Mouse (Mus musculus) liver, adult 2 months (tissue): ENCODE data around the gene Zfp341. TPM values are rescaled to one million over a fixed set of nuclear protein-coding genes. Genes with fewer than 3 reads are reported as not detected.

ENCODE experiments used
- DNase-seq: peaks from one replicate; pipeline ENCODE4 v3.0.0-alpha.2; 2011; ENCODE audit warnings: low read depth, low spot score; ENCODE audit errors: extremely low read depth
- H3K27ac ChIP-seq: fragments of 200-500 bp; replicated peaks from 2 replicates; pipeline ENCODE4 v1.5.1; 2012; ENCODE audit warnings: low read depth, mild to moderate bottlenecking, control low read depth, inconsistent platforms, low read length; ENCODE audit not compliant: insufficient read depth
- H3K27me3 ChIP-seq: fragments of 200-500 bp; 2 replicates; pipeline ENCODE4 v1.6.1; 2012; ENCODE audit warnings: mild to moderate bottlenecking, moderate library complexity, low read length, inconsistent platforms; ENCODE audit not compliant: control insufficient read depth, insufficient read depth
- H3K36me3 ChIP-seq: fragments of 200-500 bp; 2 replicates; pipeline ENCODE4 v1.6.1; 2012; ENCODE audit warnings: low read length, inconsistent platforms; ENCODE audit not compliant: control insufficient read depth, insufficient read depth
- H3K4me1 ChIP-seq: fragments of 200-500 bp; 2 replicates; pipeline ENCODE4 v1.6.1; 2011; ENCODE audit warnings: low read length; ENCODE audit not compliant: control insufficient read depth, insufficient read depth
- H3K4me3 ChIP-seq: fragments of 200-500 bp; 2 replicates; pipeline ENCODE4 v1.5.1; 2011; ENCODE audit warnings: low read depth, mild to moderate bottlenecking, control low read depth, low read length, moderate library complexity; ENCODE audit not compliant: insufficient read depth
- H3K79me2 ChIP-seq: fragments of 200-500 bp; 2 replicates; pipeline ENCODE4 v1.6.1; 2012; ENCODE audit warnings: inconsistent platforms, mild to moderate bottlenecking, low read length, moderate library complexity; ENCODE audit not compliant: control insufficient read depth, insufficient read depth
- H3K9ac ChIP-seq: fragments of 200-500 bp; 2 replicates; pipeline ENCODE4 v1.6.1; 2012; ENCODE audit warnings: low read depth, mild to moderate bottlenecking, control low read depth, inconsistent platforms, low read length
- CTCF ChIP-seq: fragments of 200-500 bp; IDR thresholded peaks from 2 replicates; pipeline ENCODE4 v1.5.1; 2011; ENCODE audit warnings: low read depth, low read length, control low read depth
- POLR2A ChIP-seq: fragments of 200-500 bp; IDR thresholded peaks from 2 replicates; pipeline ENCODE4 v1.6.1; 2011; ENCODE audit warnings: low read length, control low read depth; ENCODE audit not compliant: insufficient read depth; ENCODE audit errors: extremely low read depth
- WGBS: fragments of 180-500 bp; shearing (Covaris S2); methylation state at CpG from one replicate; pipeline ENCODE4 v1.1.7; 2018; 5-methylcytosine and 5-hydroxymethylcytosine counted together
- polyA plus RNA-seq: library from polyadenylated mRNA; depleted of rRNA; stranded (reverse); fragments of >200 nt; gene quantifications from 2 replicates; pipeline ENCODE4 v1.2.3, GENCODE M21; 2012; rRNA removed
- total RNA-seq: library from RNA; depleted of rRNA; stranded (reverse); fragments of >200 nt; gene quantifications from 2 replicates; pipeline ENCODE4 v1.2.3, GENCODE M21; 2014; rRNA removed

The Zfp341 gene
- total and polyA plus RNA-seq, 2 experiments, result 0.18 to 3.2 TPM

DNA sequence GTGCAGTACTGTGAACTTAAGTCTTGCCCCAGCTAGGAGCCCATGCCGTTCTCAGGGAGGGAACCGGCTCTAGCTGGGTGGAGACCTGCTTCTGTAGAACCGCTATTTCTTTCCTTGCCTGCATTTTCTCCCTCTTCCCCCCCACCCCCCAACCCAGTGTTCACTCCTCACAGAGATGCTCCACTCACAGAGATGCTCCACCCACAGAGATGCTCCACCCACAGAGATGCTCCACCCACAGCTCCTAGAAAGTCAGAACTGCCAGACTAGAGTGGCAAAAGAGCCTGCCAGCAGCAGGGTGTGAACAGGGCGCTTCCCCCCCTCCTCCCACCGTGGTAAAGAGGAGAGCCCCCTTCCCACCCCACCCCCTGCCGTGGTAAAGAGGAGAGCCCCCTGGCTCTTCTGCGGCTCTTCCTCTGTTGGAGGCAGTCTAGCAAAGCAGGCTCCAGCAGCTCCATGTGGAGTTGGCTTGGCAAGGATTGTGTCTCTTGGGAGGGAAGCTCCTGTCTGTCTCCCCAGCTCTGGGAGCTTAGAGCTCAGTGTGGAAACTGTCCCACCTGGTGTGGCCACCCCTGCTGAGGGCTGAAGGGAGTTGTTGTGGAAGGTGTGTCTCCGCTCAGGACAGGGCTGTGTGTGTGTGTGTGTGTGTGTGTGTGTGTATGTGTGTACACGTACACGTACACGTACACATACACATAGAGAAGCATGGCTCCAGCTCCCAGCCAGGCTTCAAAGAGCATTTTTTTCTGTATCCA is 80.3 kb downstream of the Zfp341 start:
- Histone ChIP-seq H3K4me1 (no peaks in the 10 kb centered on the region), H3K27me3 (no peaks in the 10 kb centered on the region), H3K4me3 (no peak overlapping the region), H3K36me3 (peaks cover 24% of the 10 kb centered on the region; the same call in 1 of the 2 replicates), H3K9ac (no peak overlapping the region), H3K79me2 (peaks cover 2% of the 10 kb centered on the region; the same call in 1 of the 2 replicates), H3K27ac (no peak overlapping the region)
- WGBS, result 88% methylated on average over 11 of the region's 11 CpGs
- DNase-seq, result no peak
- TF ChIP-seq POLR2A, result no peak
- TF ChIP-seq CTCF, result no peak

DNA sequence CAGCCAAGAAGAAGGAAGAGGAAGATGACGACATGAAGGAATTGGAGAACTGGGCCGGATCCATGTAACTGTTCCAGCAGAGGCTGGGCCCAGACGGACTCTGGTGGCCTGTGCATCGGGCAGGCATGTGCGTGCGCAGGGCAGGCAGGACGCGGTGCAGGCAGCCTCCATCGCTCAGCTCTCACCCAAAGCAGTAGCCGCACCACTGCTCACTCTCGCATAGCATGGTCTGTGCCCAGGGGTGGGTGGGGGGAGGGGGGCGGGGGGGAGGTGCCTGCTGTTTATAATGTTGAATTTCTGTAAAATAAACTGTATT is 80.8 kb downstream of the Zfp341 start:
- no peak overlapping the region for H3K27ac ChIP-seq
- WGBS, result 89% methylated on average over 12 of the region's 12 CpGs
- no peak for TF ChIP-seq POLR2A
- no peak for TF ChIP-seq CTCF
- no peaks in the 10 kb centered on the region for H3K27me3 ChIP-seq
- DNase-seq, result no peak
- peaks cover 24% of the 10 kb centered on the region; the same call in 1 of the 2 replicates for H3K36me3 ChIP-seq
- H3K4me3 ChIP-seq, result no peak overlapping the region
- H3K9ac ChIP-seq, result no peak overlapping the region
- H3K4me1 ChIP-seq, result no peaks in the 10 kb centered on the region
- no peaks in the 10 kb centered on the region for H3K79me2 ChIP-seq

DNA sequence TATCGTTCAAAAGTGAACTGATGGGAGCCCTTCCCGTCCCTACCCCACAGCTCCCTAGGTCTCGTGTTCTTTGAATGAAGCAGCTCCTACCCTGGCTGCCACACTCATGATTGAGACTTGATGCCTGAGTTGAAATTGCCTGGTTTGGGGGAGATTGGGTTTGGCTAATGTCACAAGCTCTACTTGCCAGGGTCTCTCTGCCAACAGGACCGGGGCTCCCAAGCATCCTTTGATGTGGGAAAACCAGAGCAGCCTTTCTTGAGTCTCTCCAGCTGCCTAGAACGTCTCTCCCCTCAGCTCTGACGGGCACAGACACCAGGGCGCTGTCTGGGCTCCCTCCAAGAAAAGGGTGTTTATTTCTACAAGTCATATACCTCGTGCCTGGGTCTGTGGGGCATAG is 82.6 kb downstream of the Zfp341 start:
- Histone ChIP-seq H3K27me3 (no peaks in the 10 kb centered on the region), H3K4me3 (no peak overlapping the region), H3K79me2 (no peaks in the 10 kb centered on the region), H3K4me1 (no peaks in the 10 kb centered on the region), H3K9ac (no peak overlapping the region), H3K27ac (no peak overlapping the region), H3K36me3 (peaks cover 16% of the 10 kb centered on the region; the same call in 1 of the 2 replicates)
- no peak for DNase-seq
- TF ChIP-seq POLR2A, result no peak
- no peak for TF ChIP-seq CTCF
- 91% methylated on average over 8 of the region's 8 CpGs for WGBS

Other genes starting within 250 kb of the Zfp341 start
- gene Cdk5rap1, start 240.3 kb upstream of the Zfp341 start, total RNA-seq, result 21.8 and 28.8 TPM in 2 replicates
- gene Cdk5rap1, start 240.3 kb upstream of the Zfp341 start, polyA plus RNA-seq, result 10.5 and 11.0 TPM in 2 replicates
- 10.3 and 11.3 TPM in 2 replicates for gene Snta1, start 205.2 kb upstream of the Zfp341 start, total RNA-seq
- 21.4 and 24.7 TPM in 2 replicates for gene Snta1, start 205.2 kb upstream of the Zfp341 start, polyA plus RNA-seq
- 7.3 and 10.3 TPM in 2 replicates for gene Cbfa2t2, start 176.8 kb upstream of the Zfp341 start, total RNA-seq
- gene Cbfa2t2, start 176.8 kb upstream of the Zfp341 start, polyA plus RNA-seq, result 4.3 and 4.6 TPM in 2 replicates
- not detected in 2 replicates for gene 1700003F12Rik, start 66.2 kb upstream of the Zfp341 start, total RNA-seq
- 0.54 TPM in 2 replicates for gene 1700003F12Rik, start 66.2 kb upstream of the Zfp341 start, polyA plus RNA-seq
- 0.09 and 0.13 TPM in 2 replicates for gene Actl10, start 61.5 kb upstream of the Zfp341 start, total RNA-seq
- gene Actl10, start 61.5 kb upstream of the Zfp341 start, polyA plus RNA-seq, result not detected in 2 replicates
- gene Necab3, start 54.4 kb upstream of the Zfp341 start, total RNA-seq, result 0.09 and 0.13 TPM in 2 replicates
- 0.09 TPM in 1 of 2 replicates, not detected in the other for gene Necab3, start 54.4 kb upstream of the Zfp341 start, polyA plus RNA-seq
- gene E2f1, start 43.4 kb upstream of the Zfp341 start, total RNA-seq, result 1.1 and 2.3 TPM in 2 replicates
- 2.4 and 3.8 TPM in 2 replicates for gene E2f1, start 43.4 kb upstream of the Zfp341 start, polyA plus RNA-seq
- gene Pxmp4, start 9.6 kb upstream of the Zfp341 start, total RNA-seq, result 39.9 and 51.1 TPM in 2 replicates
- gene Pxmp4, start 9.6 kb upstream of the Zfp341 start, polyA plus RNA-seq, result 127 and 134 TPM in 2 replicates
- gene 4930519P11Rik, start 140 bp downstream of the Zfp341 start, total RNA-seq, result not detected in 2 replicates
- 0.37 TPM in 1 of 2 replicates, not detected in the other for gene 4930519P11Rik, start 140 bp downstream of the Zfp341 start, polyA plus RNA-seq
- gene Chmp4b, start 38.4 kb downstream of the Zfp341 start, total RNA-seq, result 54.4 and 57.7 TPM in 2 replicates
- 37.6 and 37.8 TPM in 2 replicates for gene Chmp4b, start 38.4 kb downstream of the Zfp341 start, polyA plus RNA-seq
- not detected in 2 replicates for gene Gm14214, start 156.7 kb downstream of the Zfp341 start, total RNA-seq
- not detected in 2 replicates for gene Gm14214, start 156.7 kb downstream of the Zfp341 start, polyA plus RNA-seq
- 57.6 and 61.0 TPM in 2 replicates for gene Raly, start 177.8 kb downstream of the Zfp341 start, total RNA-seq
- gene Raly, start 177.8 kb downstream of the Zfp341 start, polyA plus RNA-seq, result 79.0 and 82.2 TPM in 2 replicates
- not detected in 2 replicates for gene a, start 178.1 kb downstream of the Zfp341 start, total RNA-seq
- not detected in 2 replicates for gene a, start 178.1 kb downstream of the Zfp341 start, polyA plus RNA-seq